Mouse (Mus musculus): ENCODE measurements at regions not wholly inside any gene's neighbourhood (a gene's known extent, or its start where the extent isn't known, plus 50 kb on each side); places are given as distances from the start of the nearest gene placed in this dataset.

DNA sequence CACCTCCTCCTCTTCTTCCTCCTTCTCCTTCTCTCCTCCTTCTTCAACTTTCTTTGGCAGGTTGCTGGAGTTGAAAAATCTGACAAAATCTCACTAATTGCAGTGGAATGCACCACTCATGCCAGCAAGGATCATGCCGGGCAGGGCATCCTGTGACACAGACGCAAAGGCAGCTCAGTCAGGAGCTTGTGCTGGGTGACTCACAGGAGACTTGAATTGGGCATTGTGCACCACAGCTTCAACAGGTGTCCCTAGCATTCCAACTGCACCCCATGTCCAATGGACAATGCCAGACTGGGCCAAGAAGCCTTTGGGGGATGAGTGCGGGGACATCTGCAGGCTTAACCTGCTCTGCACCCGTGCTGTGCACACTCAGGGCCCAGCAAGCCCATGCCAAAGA is 104.2 kb upstream of the Runx1 start:
- Histone ChIP-seq H3K4me3 (no peak overlapping the region), H3K4me2 (replicated peaks) (no peak overlapping the region), H3K9me3 (no peaks in the 10 kb centered on the region), H3K36me3 (no peaks in the 10 kb centered on the region), H3K27me3 (peaks cover 26% of the 10 kb centered on the region), H3K4me1 (peaks cover 30% of the 10 kb centered on the region), H3K27ac (no peak overlapping the region), H3K9ac (no peak overlapping the region)
- WGBS = 82% methylated on average over 4 of the region's 4 CpGs
- ATAC-seq (ENCODE audit: low FRiP score, low read depth) = no peak

DNA sequence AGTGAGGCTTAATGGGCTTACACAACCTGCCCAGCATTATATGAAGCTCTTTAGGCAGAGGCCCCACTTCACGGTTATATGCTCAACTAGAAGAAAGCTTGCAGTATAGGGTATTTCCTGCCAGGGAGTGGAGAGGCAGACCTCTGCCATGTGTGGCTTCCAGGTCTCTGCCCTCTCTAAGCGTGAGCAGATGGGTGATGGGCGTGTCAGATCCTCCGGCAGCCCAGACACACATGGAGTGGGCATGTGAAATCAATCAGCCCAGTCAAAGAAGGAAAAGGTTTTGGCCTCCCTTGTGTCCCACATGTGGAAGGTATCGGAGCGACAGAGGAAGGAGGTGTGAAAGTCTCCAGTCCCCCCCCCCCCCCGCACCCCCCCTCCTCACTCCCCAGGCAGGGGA is 102.3 kb upstream of the Runx1 start:
- H3K4me3 ChIP-seq = no peak overlapping the region

DNA sequence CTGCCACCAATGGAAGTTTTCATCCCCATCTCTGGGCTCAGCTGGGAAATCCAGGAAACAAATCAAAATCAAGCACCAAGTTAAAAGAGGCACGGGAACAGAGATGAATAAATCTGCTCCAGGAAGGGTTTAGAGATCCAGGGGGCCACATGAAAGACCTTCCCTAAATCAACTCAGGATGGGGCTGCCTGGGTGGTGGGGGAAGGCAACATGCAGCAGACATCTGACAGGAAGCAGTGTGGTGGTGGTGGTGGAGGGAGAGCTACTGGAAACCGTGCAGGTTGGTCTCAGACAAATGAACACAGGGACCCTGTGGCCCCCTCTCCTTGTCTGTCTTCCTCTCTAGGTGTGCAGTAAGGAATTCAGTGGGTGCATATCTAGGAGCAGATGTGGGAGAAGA is 101.7 kb upstream of the Runx1 start:
- no peak overlapping the region for H3K4me2 ChIP-seq (replicated peaks)
- no peaks in the 10 kb centered on the region for H3K9me3 ChIP-seq
- no peak for ATAC-seq (ENCODE audit: low FRiP score, low read depth)
- peaks cover 19% of the 10 kb centered on the region for H3K27me3 ChIP-seq
- H3K27ac ChIP-seq = no peak overlapping the region
- no peak overlapping the region for H3K4me3 ChIP-seq
- H3K9ac ChIP-seq = no peak overlapping the region
- 5% methylated on average over 2 of the region's 2 CpGs for WGBS
- H3K4me1 ChIP-seq = peaks cover 35% of the 10 kb centered on the region
- no peaks in the 10 kb centered on the region for H3K36me3 ChIP-seq

More for the DNA sequence above, 102.3 kb upstream of the Runx1 start:
- no peak overlapping the region for H3K4me2 ChIP-seq (replicated peaks)
- no peak overlapping the region for H3K9ac ChIP-seq
- H3K27ac ChIP-seq = no peak overlapping the region
- no peaks in the 10 kb centered on the region for H3K9me3 ChIP-seq
- no peaks in the 10 kb centered on the region for H3K36me3 ChIP-seq
- H3K4me1 ChIP-seq = peaks cover 35% of the 10 kb centered on the region
- 13% methylated on average over 7 of the region's 7 CpGs for WGBS
- peaks cover 19% of the 10 kb centered on the region for H3K27me3 ChIP-seq
- ATAC-seq (ENCODE audit: low FRiP score, low read depth) = peak; percentile 80

DNA sequence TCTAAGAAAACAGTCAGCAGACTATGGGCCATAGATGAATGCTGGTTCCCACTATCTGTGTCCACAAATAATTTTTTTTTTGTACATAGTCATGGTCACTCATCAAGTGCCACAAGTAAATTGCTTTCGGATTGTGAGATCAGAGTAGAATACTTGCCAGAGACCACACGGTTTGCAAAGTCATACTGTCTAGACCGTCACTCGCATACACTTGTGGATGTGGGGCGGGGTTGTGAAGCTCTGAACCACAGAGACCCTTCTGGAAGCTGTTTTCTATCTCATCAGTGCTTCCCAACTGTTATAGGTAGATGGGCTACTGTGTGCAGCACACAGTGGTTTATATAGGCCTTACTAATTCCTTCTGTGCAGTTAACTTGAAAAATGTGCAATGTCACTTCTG is 100.9 kb upstream of the Runx1 start:
- 73% methylated on average over 5 of the region's 5 CpGs for WGBS
- no peak for ATAC-seq (ENCODE audit: low FRiP score, low read depth)
- Histone ChIP-seq H3K9ac (no peak overlapping the region), H3K27ac (no peak overlapping the region), H3K36me3 (no peaks in the 10 kb centered on the region), H3K4me2 (replicated peaks) (no peak overlapping the region), H3K4me3 (no peak overlapping the region), H3K27me3 (peaks cover 17% of the 10 kb centered on the region), H3K4me1 (peaks cover 38% of the 10 kb centered on the region), H3K9me3 (no peaks in the 10 kb centered on the region)

DNA sequence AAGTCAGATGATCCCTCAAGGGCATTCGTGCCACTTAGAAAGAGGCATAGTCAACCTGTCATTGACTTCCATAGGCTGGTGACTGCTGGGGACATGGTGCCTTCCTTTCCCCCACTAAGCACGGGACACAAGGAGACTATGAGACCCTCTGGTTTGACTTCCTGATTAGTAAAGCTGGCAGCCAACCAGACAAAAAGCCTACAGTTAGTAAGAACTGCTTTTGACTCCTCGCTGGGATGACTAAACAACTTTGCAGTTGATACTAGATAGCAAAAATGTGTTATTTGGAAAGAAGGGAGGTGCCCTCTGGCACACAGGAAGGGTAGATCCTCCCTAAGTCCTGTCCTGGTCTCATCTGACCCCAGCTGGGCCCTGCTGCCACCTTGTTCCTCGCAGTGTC is 95.0 kb upstream of the Runx1 start:
- Histone ChIP-seq H3K4me2 (replicated peaks) (no peak overlapping the region), H3K27ac (no peak overlapping the region), H3K4me1 (peaks cover 22% of the 10 kb centered on the region; the same call in 1 of the 2 replicates), H3K36me3 (no peaks in the 10 kb centered on the region), H3K9me3 (no peaks in the 10 kb centered on the region), H3K4me3 (no peak overlapping the region), H3K9ac (no peak overlapping the region), H3K27me3 (no peaks in the 10 kb centered on the region)
- ATAC-seq (ENCODE audit: low FRiP score, low read depth) = no peak
- 89% methylated on average over 4 of the region's 4 CpGs for WGBS

DNA sequence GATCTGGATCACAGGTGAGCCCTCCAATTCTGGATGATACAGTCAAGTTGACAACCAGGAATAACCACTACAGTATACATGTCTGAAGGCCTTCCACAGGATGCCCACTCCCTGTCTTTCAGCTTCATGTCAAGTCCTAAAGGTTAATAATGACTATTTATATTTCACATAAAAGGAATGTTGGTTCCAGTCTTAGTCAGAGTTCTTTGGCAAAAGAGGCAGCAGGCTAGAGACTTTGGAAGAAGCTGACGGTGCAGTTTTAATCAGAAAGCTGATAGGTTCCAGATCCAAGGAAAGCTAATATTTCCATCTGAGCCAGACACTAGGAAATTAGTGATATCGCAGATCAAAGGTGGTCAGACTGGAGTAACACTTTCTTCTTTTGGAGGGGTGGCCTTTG is 91.4 kb upstream of the Runx1 start:
- 69% methylated on average over 2 of the region's 2 CpGs for WGBS
- H3K4me2 ChIP-seq (replicated peaks) = no peak overlapping the region

DNA sequence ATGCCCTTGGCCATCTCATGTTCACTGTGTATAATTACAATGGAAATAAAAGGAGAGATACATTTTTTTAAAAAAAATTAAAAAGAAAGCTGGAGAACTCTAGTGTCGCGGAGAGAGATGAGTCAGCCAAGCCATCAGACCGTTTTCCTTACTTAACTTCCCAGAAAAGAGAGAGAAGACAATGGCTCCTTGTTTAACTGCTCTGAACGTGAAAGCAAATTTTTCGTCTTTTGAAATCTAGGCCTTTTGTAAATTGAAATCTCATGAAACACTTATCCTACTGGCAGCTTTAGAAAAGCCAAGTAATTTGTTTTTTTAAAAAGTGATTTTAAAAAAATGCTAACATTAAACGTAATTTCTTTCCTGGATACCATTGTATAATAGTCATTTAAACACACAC is 89.7 kb upstream of the Runx1 start:
- Histone ChIP-seq H3K4me3 (no peak overlapping the region), H3K4me1 (no peaks in the 10 kb centered on the region), H3K9me3 (no peaks in the 10 kb centered on the region), H3K27ac (no peak overlapping the region), H3K4me2 (replicated peaks) (no peak overlapping the region), H3K9ac (no peak overlapping the region), H3K36me3 (no peaks in the 10 kb centered on the region), H3K27me3 (no peaks in the 10 kb centered on the region)
- 77% methylated on average over 6 of the region's 6 CpGs for WGBS
- ATAC-seq (ENCODE audit: low FRiP score, low read depth) = no peak

More for the DNA sequence above, 91.4 kb upstream of the Runx1 start:
- no peak for ATAC-seq (ENCODE audit: low FRiP score, low read depth)
- no peaks in the 10 kb centered on the region for H3K36me3 ChIP-seq
- H3K4me3 ChIP-seq = no peak overlapping the region
- no peaks in the 10 kb centered on the region for H3K9me3 ChIP-seq
- peaks cover 9% of the 10 kb centered on the region; the same call in 1 of the 2 replicates for H3K4me1 ChIP-seq
- no peak overlapping the region for H3K9ac ChIP-seq
- H3K27ac ChIP-seq = no peak overlapping the region
- H3K27me3 ChIP-seq = no peaks in the 10 kb centered on the region

DNA sequence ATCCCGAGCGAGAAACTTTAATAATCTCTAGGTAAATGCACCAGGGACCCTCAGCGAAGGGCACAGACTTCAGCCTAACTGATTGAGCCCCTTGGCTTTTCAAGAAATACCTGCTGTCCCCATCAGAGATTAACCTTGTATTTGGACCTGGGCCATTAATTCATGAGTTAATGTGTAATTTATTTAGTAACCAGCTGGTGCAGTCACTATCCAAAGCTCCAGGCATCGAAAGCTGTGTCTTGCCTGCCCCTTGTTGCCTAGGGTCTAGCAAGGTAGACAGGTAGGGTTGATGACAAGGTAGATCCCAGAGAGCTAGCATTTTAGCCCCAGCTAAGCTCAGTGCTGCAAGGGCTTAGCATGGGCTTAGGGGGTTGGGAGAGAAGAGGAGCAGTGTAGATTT is 80.9 kb upstream of the Runx1 start:
- Histone ChIP-seq H3K4me2 (replicated peaks) (no peak overlapping the region), H3K27ac (no peak overlapping the region), H3K9me3 (no peaks in the 10 kb centered on the region), H3K4me3 (no peak overlapping the region), H3K27me3 (0 out of 2 replicates have a peak, but pooled peaks cover 2% of the 10 kb centered on the region), H3K4me1 (peaks cover 9% of the 10 kb centered on the region), H3K36me3 (no peaks in the 10 kb centered on the region), H3K9ac (no peak overlapping the region)
- ATAC-seq (ENCODE audit: low FRiP score, low read depth) = no peak
- WGBS = 76% methylated on average over 4 of the region's 4 CpGs

DNA sequence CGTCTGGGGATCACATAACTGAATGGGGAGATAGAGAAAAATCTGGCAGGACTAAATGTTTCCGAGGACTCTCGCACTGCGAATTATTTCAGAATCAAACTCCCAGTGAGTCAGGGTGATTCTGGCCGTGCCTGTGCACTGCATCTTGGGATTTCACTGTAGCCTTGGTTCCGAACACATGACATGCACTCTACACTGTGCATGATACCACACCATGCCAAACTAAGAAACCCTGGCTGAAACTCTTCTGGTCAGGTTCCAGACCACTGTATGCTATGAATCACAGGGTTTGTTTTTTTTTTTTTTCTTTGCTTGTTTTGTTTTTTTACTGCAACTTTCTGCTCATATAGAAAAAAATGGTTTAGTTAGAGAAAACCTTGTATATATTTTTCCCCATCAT is 79.7 kb upstream of the Runx1 start:
- WGBS = 91% methylated on average over 6 of the region's 6 CpGs
- H3K4me1 ChIP-seq = peaks cover 9% of the 10 kb centered on the region
- H3K27ac ChIP-seq = no peak overlapping the region
- 0 out of 2 replicates have a peak, but pooled peaks cover 2% of the 10 kb centered on the region for H3K27me3 ChIP-seq
- no peak overlapping the region for H3K4me3 ChIP-seq
- no peak for ATAC-seq (ENCODE audit: low FRiP score, low read depth)
- no peaks in the 10 kb centered on the region for H3K36me3 ChIP-seq
- H3K9me3 ChIP-seq = no peaks in the 10 kb centered on the region
- H3K9ac ChIP-seq = no peak overlapping the region
- H3K4me2 ChIP-seq (replicated peaks) = no peak overlapping the region

DNA sequence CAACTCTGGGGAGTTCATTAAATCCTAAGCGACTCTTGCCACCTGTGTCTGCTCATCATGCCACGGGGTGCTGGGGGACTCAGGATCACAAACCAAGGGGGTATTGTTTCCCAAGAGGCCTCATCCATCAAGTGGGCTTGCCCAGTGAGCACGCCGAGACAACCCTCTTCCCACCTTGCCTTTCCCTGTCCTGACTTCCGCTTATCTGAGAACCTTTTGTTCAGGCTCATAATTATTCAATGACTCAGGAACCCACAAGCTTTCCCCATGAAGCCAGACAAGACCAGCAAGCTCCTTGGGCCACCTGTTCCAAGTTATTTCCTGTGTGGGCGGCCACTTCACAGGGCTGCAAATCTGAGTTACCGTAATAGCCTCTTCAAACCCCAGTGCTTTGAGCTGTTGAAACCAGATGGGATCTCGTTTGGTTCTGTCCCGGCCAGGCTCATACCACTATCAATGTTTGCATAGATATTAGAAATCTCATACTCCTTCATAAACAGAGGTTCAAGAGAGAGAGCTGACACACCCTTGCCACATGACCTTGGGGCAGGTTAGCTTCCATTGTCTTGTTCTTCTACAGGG is 78.0 kb upstream of the Runx1 start:
- 42% methylated on average over 9 of the region's 9 CpGs for WGBS
- ATAC-seq (ENCODE audit: low FRiP score, low read depth) = no peak
- H3K4me2 ChIP-seq (replicated peaks) = no peak overlapping the region
- H3K36me3 ChIP-seq = no peaks in the 10 kb centered on the region
- no peak overlapping the region for H3K9ac ChIP-seq
- H3K27me3 ChIP-seq = 0 out of 2 replicates have a peak, but pooled peaks cover 2% of the 10 kb centered on the region
- peaks cover 16% of the 10 kb centered on the region for H3K4me1 ChIP-seq
- H3K9me3 ChIP-seq = no peaks in the 10 kb centered on the region
- H3K4me3 ChIP-seq = no peak overlapping the region
- H3K27ac ChIP-seq = no peak overlapping the region

DNA sequence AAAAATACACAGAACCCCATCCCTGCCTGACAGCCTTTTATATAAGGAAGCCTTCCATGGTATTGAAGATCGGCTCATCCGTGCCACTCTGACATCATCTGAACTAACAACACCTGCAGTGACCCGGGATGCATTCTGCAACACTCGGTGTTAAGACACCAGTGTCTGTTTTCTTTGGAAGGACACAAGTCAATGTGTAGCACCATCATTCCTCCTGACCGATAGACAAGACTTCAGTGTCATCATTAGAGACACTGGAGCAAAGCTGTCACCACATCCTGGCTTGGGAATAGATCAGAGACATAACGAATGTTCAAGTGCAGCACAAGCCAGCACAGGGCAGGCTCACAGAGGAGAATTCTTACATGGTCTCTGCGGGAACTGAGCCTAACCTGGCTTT is 77.5 kb upstream of the Runx1 start:
- H3K4me3 ChIP-seq = no peak overlapping the region
- 85% methylated on average over 7 of the region's 7 CpGs for WGBS
- no peak overlapping the region for H3K9ac ChIP-seq
- H3K27ac ChIP-seq = no peak overlapping the region
- H3K27me3 ChIP-seq = 0 out of 2 replicates have a peak, but pooled peaks cover 2% of the 10 kb centered on the region
- no peak for ATAC-seq (ENCODE audit: low FRiP score, low read depth)
- peaks cover 18% of the 10 kb centered on the region for H3K4me1 ChIP-seq
- no peak overlapping the region for H3K4me2 ChIP-seq (replicated peaks)
- no peaks in the 10 kb centered on the region for H3K9me3 ChIP-seq
- no peaks in the 10 kb centered on the region for H3K36me3 ChIP-seq

DNA sequence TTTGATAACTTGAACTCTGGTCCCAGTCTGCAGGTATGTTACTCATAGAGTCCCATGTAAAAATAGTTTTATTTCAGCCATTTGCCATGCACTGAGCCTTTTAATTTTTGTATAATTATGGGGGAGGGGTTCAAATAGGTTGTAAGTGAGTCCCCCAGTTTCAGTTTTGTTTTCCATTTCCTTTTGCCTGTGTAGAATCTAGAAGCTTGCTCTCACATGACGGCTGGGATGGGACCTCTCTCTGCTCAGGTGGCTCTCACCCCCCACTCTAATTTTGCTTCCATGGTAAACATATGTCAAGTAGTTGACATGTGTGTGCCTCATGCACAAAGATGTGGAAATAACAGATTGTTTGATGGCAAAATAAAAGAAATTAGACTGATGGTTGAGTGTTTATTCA is 73.8 kb upstream of the Runx1 start:
- Histone ChIP-seq H3K4me3 (no peak overlapping the region), H3K27me3 (no peaks in the 10 kb centered on the region), H3K9me3 (no peaks in the 10 kb centered on the region), H3K9ac (no peak overlapping the region), H3K27ac (no peak overlapping the region), H3K4me1 (peaks cover 13% of the 10 kb centered on the region), H3K36me3 (no peaks in the 10 kb centered on the region), H3K4me2 (replicated peaks) (no peak overlapping the region)
- WGBS = 74% methylated on average over 1 of the region's 1 CpGs
- no peak for ATAC-seq (ENCODE audit: low FRiP score, low read depth)

DNA sequence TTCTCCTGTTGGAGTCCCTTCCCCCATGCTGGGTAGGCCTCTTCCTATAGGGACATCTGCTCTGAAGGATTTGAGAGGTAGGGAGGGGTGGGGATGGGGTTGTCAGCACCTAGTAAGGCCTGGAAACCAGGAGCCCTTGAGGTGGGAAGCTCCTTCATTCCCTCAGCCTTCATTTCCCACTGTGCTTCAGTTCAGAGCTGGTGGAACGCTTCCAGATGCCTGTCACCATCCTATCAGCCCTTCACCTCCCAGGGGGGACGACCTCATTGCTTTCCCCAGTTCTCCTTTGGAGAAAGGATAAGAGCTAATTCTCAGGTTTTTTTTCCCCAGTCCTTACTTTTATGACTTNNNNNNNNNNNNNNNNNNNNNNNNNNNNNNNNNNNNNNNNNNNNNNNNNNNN is 65.8 kb upstream of the Runx1 start:
- Histone ChIP-seq H3K36me3 (no peaks in the 10 kb centered on the region), H3K4me3 (no peak overlapping the region), H3K4me1 (no peaks in the 10 kb centered on the region), H3K9me3 (no peaks in the 10 kb centered on the region), H3K4me2 (replicated peaks) (no peak overlapping the region), H3K9ac (no peak overlapping the region), H3K27me3 (peaks cover 8% of the 10 kb centered on the region; the same call in 1 of the 2 replicates), H3K27ac (no peak overlapping the region)
- ATAC-seq (ENCODE audit: low FRiP score, low read depth) = no peak
- WGBS = 65% methylated on average over 2 of the region's 2 CpGs
